Mouse (Mus musculus) kidney, embryonic 16.5 days (tissue): ENCODE measurements around the gene Prcp. TPM values are rescaled to one million over a fixed set of nuclear protein-coding genes. Genes with fewer than 3 reads are reported as not detected.
"Not testable (repeated sequence)": the region's sequence is repeated elsewhere in the genome, so short reads cannot be mapped to it uniquely, and the experiment has no call there.

Source experiments
- ATAC-seq: fragments of 200-750 bp; cut with Nextera tagmentation; 2 replicates; pipeline ENCODE4 v1.8.0; 2017; ENCODE audit warnings: moderate TSS enrichment; ENCODE audit not compliant: low FRiP score, low TSS enrichment
- H3K27ac ChIP-seq: fragments of 300-500 bp; sonication (generic); 2 replicates; pipeline ENCODE4 v1.5.1; 2014; ENCODE audit warnings: low read length
- H3K27me3 ChIP-seq: fragments of 300-500 bp; sonication (generic); 2 replicates; pipeline ENCODE4 v1.6.1; 2014; ENCODE audit warnings: low read length, control low read depth, mixed read lengths; ENCODE audit not compliant: insufficient read depth
- H3K36me3 ChIP-seq: fragments of 300-500 bp; sonication (generic); 2 replicates; pipeline ENCODE4 v1.6.1; 2014; ENCODE audit warnings: low read length, control low read depth, mixed read lengths; ENCODE audit not compliant: insufficient read depth
- H3K4me1 ChIP-seq: fragments of 300-500 bp; sonication (generic); 2 replicates; pipeline ENCODE4 v1.6.1; 2014; ENCODE audit warnings: low read length, control low read depth, mixed read lengths; ENCODE audit not compliant: insufficient read depth
- H3K4me2 ChIP-seq: fragments of 300-500 bp; sonication (generic); replicated peaks from 2 replicates; pipeline ENCODE4 v1.6.1; 2014; ENCODE audit warnings: low read depth, low read length
- H3K4me3 ChIP-seq: fragments of 300-500 bp; sonication (generic); 2 replicates; pipeline ENCODE4 v1.5.1; 2014; ENCODE audit warnings: mild to moderate bottlenecking, low read length
- H3K9ac ChIP-seq: fragments of 300-500 bp; sonication (generic); replicated peaks from 2 replicates; pipeline ENCODE4 v1.6.1; 2014; ENCODE audit warnings: low read length
- H3K9me3 ChIP-seq: fragments of 300-500 bp; sonication (generic); 2 replicates; pipeline ENCODE4 v1.6.1; 2016; ENCODE audit warnings: low read length, control low read depth
- WGBS: fragments of 180-500 bp; shearing (Covaris S2); extraction: QIAGEN DNeasy Blood & Tissue Kit; methylation state at CpG from one replicate; pipeline ENCODE4 v1.1.7; 2014; 5-methylcytosine and 5-hydroxymethylcytosine counted together
- polyA plus RNA-seq: library from polyadenylated mRNA; unstranded; fragments of >200 nt; fragmentation: Nextera tagmentation; extraction: Ambion mirVana; gene quantifications from 2 replicates; pipeline ENCODE4 v1.2.1, GENCODE M21; 2015

Prcp gene
- polyA plus RNA-seq, 1 experiment from 2014 or later = 23.0 TPM

DNA sequence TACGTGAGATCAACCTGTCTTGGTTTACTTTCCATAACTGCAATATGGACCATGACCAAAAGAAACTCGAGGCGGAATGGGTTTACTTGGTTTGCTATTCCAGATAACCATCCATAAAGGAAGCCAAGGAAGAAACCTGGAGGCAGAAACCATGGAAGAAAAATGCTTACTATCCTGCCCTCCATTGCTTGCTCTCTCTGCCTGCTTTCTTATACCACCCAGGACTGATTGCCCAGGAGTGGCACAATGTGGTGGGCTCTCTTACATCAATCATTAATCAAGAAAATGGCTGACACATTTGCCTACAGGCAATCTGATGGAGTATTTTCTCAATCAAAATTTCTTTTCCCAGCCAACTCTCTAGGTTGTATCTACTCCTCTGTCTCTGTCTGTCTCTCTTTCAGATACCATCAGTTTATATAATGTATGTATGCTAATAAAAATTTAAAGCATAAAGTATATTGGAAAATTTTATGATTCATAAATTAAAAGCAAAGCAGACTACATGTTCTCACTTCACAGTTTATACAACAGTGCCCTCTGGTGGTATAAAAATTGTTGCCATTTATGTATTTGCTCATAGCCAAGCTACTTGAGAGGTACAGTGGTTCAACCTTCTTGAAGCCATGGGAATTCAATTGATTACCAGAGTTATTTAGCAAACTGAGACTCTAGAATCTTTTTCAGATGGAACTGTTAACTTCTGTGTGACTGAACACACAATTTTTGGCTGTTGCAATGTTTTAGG lies 90.7 kb downstream of the Prcp start:
- 73% methylated on average over 3 of the region's 3 CpGs for WGBS
- H3K4me2 ChIP-seq = no peak overlapping the region
- no peak overlapping the region for H3K9ac ChIP-seq
- no peak overlapping the region for H3K4me3 ChIP-seq
- H3K27me3 ChIP-seq = no peaks in the 10 kb centered on the region; the same call in 1 of the 2 replicates
- no peak overlapping the region for H3K27ac ChIP-seq
- no peaks in the 10 kb centered on the region for H3K4me1 ChIP-seq
- H3K36me3 ChIP-seq = no peaks in the 10 kb centered on the region
- 0 out of 2 replicates have a peak, but pooled peaks have one; percentile 49 for ATAC-seq
- H3K9me3 ChIP-seq = no peaks in the 10 kb centered on the region

DNA sequence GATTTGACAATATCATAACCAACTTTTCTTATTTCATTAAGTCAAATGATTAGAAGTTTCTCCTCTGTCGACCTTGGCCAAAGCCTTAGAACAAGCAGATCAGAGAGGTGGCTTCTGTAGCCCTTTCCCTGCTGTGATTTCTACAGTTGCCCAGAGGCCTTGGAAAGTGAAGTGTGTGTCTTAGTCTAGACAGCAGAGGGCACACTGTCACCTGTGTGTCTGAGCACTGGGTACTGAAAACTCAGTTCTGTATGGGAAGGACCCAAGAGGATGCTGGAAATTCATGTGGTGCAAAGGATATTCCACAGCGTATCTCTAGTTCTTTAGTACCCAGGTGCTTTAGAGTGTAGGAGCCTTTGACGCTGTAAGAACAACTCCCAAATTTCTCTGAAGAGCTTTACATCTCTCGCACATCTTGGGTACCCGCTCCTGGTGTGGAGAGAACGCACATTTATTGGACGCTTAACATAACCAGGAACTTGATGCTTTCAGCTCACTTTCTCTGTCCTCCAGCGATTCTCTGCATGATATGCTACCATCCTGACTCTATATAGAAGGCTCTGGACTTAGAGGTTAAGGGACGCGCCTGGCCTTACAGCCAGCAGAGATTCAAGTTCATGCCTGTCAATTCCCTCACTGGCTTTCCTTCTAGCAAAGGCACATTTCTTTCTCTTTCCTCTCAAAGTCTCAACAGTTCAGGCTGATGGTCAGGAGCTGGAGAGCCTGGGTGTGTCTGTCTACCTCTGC lies 93.3 kb downstream of the Prcp start:
- Histone ChIP-seq H3K4me2 (no peak overlapping the region), H3K9ac (no peak overlapping the region), H3K9me3 (no peaks in the 10 kb centered on the region), H3K4me1 (no peaks in the 10 kb centered on the region), H3K27ac (no peak overlapping the region), H3K4me3 (no peak overlapping the region), H3K27me3 (no peaks in the 10 kb centered on the region; the same call in 1 of the 2 replicates), H3K36me3 (no peaks in the 10 kb centered on the region)
- 0 out of 2 replicates have a peak, but pooled peaks have one; percentile 51 for ATAC-seq
- 70% methylated on average over 10 of the region's 10 CpGs for WGBS

DNA sequence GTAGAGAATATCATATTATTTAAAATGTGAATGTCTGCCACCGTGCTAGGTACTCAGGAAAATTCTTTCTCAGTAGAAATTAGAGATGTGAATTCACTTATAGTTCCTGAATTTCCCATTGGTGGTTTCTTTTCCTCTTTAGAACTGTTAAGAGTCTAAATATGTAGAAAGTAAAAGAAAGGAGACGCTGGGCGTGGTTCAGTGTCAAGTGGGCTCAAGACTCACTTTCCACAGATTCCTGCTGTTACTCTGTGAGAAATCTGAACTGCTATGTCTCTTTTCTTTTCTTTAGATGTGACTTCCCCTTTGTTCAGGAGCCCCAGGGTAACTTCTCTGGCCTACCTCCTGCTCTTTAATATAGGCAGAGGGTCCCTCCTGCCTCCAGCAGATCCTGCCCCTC lies 103.2 kb downstream of the Prcp start:
- no peak for ATAC-seq
- 95% methylated on average over 3 of the region's 3 CpGs for WGBS
- Histone ChIP-seq H3K27me3 (no peaks in the 10 kb centered on the region), H3K9ac (no peak overlapping the region), H3K9me3 (no peaks in the 10 kb centered on the region), H3K4me1 (no peaks in the 10 kb centered on the region), H3K4me2 (no peak overlapping the region), H3K4me3 (no peak overlapping the region), H3K36me3 (no peaks in the 10 kb centered on the region), H3K27ac (no peak overlapping the region)

DNA sequence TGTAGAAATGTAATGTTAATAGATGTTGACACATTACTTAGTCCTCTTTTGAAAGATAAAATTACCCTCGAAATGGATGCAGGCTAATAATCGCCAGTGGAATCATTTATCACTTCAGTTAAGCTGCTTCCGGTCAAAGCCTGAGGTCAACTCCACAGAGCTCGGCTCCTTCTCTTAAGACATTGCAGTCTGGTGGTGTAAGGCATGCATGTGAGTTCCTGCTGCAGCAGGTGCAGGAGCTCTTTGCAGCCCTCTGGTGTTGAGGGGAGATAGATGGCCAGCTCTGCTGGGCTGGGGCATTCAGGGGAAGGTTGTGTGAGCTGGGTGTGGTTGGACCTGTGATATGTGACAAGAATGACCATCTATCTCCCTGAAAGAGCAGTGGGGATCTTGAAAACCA lies 104.0 kb downstream of the Prcp start:
- ATAC-seq = no peak

DNA sequence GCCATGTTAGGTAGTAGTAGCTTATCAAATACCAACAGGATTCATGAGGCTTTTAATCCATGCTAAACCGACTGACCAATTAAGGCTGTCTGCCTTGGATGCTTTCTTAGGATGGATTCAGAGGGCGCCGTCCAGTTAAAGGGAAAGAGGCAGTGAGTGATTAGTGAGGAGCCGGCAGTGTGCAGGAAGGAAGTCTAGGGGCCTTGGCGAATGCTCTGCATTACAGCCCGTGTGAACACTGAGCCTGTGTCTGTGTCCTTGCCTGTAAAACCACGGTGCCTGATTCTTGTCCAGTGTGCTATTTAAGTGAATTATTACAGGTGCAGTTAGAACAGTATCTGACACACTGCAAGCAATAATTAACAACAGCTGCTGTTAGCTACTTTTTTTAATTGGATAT lies 104.5 kb downstream of the Prcp start:
- 47% methylated on average over 7 of the region's 7 CpGs for WGBS
- not testable (repeated sequence) for ATAC-seq, H3K27ac ChIP-seq, H3K4me2 ChIP-seq, H3K9me3 ChIP-seq, H3K27me3 ChIP-seq, H3K36me3 ChIP-seq, H3K4me1 ChIP-seq, H3K4me3 ChIP-seq, H3K9ac ChIP-seq

More for the DNA sequence above, 104.0 kb downstream of the Prcp start:
- H3K9ac ChIP-seq = no peak overlapping the region
- no peak overlapping the region for H3K4me2 ChIP-seq
- H3K9me3 ChIP-seq = no peaks in the 10 kb centered on the region
- H3K4me3 ChIP-seq = no peak overlapping the region
- no peaks in the 10 kb centered on the region for H3K36me3 ChIP-seq
- no peaks in the 10 kb centered on the region for H3K4me1 ChIP-seq
- WGBS = 58% methylated on average over 4 of the region's 4 CpGs
- H3K27me3 ChIP-seq = no peaks in the 10 kb centered on the region
- H3K27ac ChIP-seq = no peak overlapping the region

DNA sequence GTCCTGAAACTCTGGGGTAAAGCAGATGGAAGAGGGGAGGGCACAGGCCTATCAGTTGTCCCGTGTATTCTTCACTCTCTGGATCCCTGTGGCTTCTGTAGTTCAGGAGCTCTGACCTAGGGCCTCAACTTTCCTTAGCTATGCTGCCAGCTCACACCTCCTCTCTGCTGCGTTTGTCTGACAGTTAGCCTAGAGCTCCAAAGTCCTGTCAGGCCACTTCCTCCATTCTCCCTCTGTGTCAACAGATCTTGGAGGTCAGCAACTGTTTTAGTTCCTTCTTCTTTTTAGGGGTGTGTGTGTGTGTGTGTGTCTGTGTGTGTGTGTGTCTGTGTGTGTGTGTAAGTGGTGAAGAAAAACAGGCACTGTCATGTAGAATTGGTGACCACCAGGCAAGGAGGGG lies 106.5 kb downstream of the Prcp start:
- Histone ChIP-seq H3K27me3 (no peaks in the 10 kb centered on the region), H3K4me1 (no peaks in the 10 kb centered on the region), H3K27ac (no peak overlapping the region), H3K9ac (no peak overlapping the region), H3K9me3 (no peaks in the 10 kb centered on the region), H3K4me2 (no peak overlapping the region), H3K36me3 (no peaks in the 10 kb centered on the region), H3K4me3 (no peak overlapping the region)
- WGBS = 40% methylated on average over 2 of the region's 2 CpGs
- no peak for ATAC-seq

DNA sequence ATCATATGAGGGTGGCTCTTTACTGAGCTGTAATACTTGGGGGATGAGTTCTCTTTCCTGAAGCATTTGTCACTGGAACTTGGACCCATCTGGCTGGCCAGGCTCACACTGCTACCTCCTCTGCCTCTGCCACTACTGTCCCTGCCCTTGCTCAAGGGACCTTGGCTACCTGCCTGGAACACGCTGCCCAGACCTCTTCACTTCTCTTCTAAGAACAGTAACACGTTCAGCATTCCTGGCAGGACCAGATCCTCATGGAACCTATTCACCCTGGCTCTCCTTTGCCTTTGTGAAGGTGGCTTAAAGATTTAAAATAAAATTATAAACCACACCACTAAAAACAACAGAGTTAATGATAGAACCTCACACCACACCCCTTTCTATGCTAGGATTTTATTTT lies 107.6 kb downstream of the Prcp start:
- WGBS = 76% methylated on average over 2 of the region's 2 CpGs
- Histone ChIP-seq H3K9ac (no peak overlapping the region), H3K27ac (no peak overlapping the region), H3K4me2 (no peak overlapping the region), H3K4me3 (no peak overlapping the region), H3K27me3 (no peaks in the 10 kb centered on the region), H3K9me3 (no peaks in the 10 kb centered on the region), H3K4me1 (no peaks in the 10 kb centered on the region), H3K36me3 (no peaks in the 10 kb centered on the region)
- ATAC-seq = no peak

Other genes starting within 250 kb of the Prcp start
- gene Ankrd42, start 237.3 kb upstream of the Prcp start, polyA plus RNA-seq = 7.3 and 8.0 TPM in 2 replicates
- gene Pcf11, start 204.5 kb upstream of the Prcp start, polyA plus RNA-seq = 17.8 and 20.8 TPM in 2 replicates
- gene Rab30, start 132.9 kb upstream of the Prcp start, polyA plus RNA-seq = 7.4 and 8.0 TPM in 2 replicates
- 12.0 and 13.4 TPM in 2 replicates for gene Ddias, start 223 bp upstream of the Prcp start, polyA plus RNA-seq
- gene Fam181b, start 205.4 kb downstream of the Prcp start, polyA plus RNA-seq = 2.8 and 3.0 TPM in 2 replicates